Mouse (Mus musculus) gastrocnemius, postnatal 36 days (tissue): Measurements from ENCODE around the gene Psmb9. TPM values are rescaled to one million over a fixed set of nuclear protein-coding genes. Genes with fewer than 3 reads are reported as not detected.

Experiments used
- DNase-seq, 2 experiments: peaks; one replicate each; pipeline ENCODE4 v3.0.0; 2022
- intact Hi-C: fragments of 180-260 bp; cut with DNase I; formaldehyde crosslinking; loops from one replicate; pipeline ENCODE4 v1.15.1; 2025
- total RNA-seq, 2 experiments: library from RNA; stranded (reverse); gene quantifications; 2 replicates each; pipeline ENCODE4 v1.2.3; 2021

Gene Psmb9
- total RNA-seq, 2 experiments from 2014 or later, result 1.0 to 1.9 TPM

- peak in 1 of 2 experiments; percentile 38 for DNase-seq
- intact Hi-C loops, result no loop called here
Observed at GRCm38 (mm10) chr17:34143033-34143432, 44.5 kb downstream of the Psmb9 start, which contains the start of gene H2-DMb2. H2-DMb2 (plus strand) TSS chr17:34143307.

GRCm38 (mm10) chr17:34142456-34143010 lies 45.0 kb downstream of the Psmb9 start:
- intact Hi-C loops, result no loop called here
- no peak for DNase-seq

GRCm38 (mm10) chr17:34141448-34141847 lies 46.1 kb downstream of the Psmb9 start:
- intact Hi-C loops, result no loop called here
- DNase-seq, result no peak

DNA sequence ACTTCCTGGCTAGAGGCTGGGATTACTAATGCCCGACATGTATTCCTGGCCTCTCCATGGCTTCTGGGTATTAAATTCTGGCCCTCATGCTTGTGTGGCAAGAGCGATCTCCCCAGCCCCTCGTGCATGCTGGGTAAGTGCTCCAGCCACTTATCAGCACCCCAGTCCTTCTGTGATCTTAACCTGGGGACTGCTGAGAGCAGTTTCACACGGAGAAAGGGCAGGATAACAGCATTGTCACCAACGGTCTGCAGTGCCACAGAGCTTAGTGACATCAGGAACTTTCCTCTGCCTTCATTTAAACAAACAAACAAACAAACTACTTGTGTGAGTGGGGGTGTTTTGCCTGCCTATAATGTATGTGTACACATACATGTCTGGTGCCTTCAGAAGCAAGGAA lies 47.3 kb downstream of the Psmb9 start:
- no peak for DNase-seq
- intact Hi-C loops, result no loop called here

- intact Hi-C loops, result no loop called here
Observed at GRCm38 (mm10) chr17:34139416-34139815, 48.1 kb downstream of the Psmb9 start.

GRCm38 (mm10) chr17:34138655-34139054 lies 48.9 kb downstream of the Psmb9 start:
- intact Hi-C loops, result no loop called here
- DNase-seq, result no peak

More at GRCm38 (mm10) chr17:34139416-34139815, 48.1 kb downstream of the Psmb9 start:
- DNase-seq, result no peak

- intact Hi-C loops, result no loop called here
- no peak for DNase-seq
Observed at GRCm38 (mm10) chr17:34137601-34138000, 50.0 kb downstream of the Psmb9 start.

GRCm38 (mm10) chr17:34135297-34136224 lies 52.0 kb downstream of the Psmb9 start:
- peak; percentile 95 to 98 for DNase-seq
- intact Hi-C loops, result loop anchor here (2.0 kb wide), 1 partner anchor 31 kb away; no protein-coding TSS in a partner anchor

DNA sequence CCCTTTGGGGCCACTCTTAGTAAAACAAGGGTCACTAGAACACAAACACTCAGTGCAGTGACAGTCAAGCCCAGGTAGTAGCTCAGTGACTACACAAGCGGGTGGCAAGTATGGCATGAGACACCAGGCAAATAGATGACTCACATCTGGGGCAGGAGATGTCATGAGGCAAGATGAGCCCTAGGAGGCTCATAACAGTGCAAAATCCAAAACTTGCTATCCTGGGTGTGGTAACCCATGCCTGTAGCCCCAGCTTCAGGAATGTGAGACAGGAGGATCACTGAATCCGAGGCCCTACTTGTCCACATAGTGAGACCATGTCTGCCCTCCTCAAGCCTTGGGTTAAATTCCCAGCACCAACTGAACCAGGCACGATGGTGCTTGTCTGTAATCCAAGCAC lies 53.1 kb downstream of the Psmb9 start:
- intact Hi-C loops, result loop anchor here (2.0 kb wide), 1 partner anchor 32 kb away; no protein-coding TSS in a partner anchor

DNA sequence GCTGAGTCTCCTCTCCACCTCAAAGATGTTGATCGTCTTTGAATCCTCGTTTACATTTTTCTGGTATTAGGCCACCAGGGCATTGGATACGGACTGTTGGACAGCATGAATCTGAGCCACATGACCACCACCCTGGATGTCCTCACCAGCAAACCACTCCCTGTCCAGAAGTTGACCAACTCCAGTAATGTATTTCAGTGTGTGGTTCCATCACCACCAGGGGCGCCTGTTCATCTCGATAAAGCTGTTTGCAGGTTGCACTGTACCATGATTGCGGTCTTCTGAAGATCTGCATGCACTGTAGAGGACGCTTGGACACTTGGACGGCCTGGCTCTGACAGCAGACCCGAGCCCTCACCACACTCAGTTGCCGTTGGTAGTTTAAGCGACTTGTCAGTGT lies 54.3 kb downstream of the Psmb9 start:
- intact Hi-C loops, result no loop called here
- no peak for DNase-seq

More for the DNA sequence above, 53.1 kb downstream of the Psmb9 start:
- no peak for DNase-seq

Other genes with a start within 250 kb of the Psmb9 start
- 10 to 100 TPM; 56.7 to 58.6 TPM for gene Pfdn6, start 247.4 kb downstream of the Psmb9 start, total RNA-seq
- gene Wdr46, start 247.1 kb downstream of the Psmb9 start, total RNA-seq, result 1 to 10 TPM; 8.4 to 9.7 TPM
- 1 to 10 TPM; 1.5 to 1.6 TPM for gene B3galt4, start 236.3 kb downstream of the Psmb9 start, total RNA-seq
- gene Vps52, start 232.0 kb downstream of the Psmb9 start, total RNA-seq, result 10 to 100 TPM; 30.5 to 30.6 TPM
- 100 to 1,000 TPM; 282 to 369 TPM for gene Rps18, start 231.8 kb downstream of the Psmb9 start, total RNA-seq
- gene H2-K1, start 187.4 kb downstream of the Psmb9 start, total RNA-seq, result 10 to 100 TPM; 25.6 to 32.9 TPM
- gene Ring1, start 163.1 kb downstream of the Psmb9 start, total RNA-seq, result 10 to 100 TPM; 11.7 to 12.4 TPM
- 10 to 100 TPM; 55.5 to 64.2 TPM for gene H2-Ke6, start 159.7 kb downstream of the Psmb9 start, total RNA-seq
- 10 to 100 TPM; 40.8 to 45.2 TPM for gene Slc39a7, start 156.1 kb downstream of the Psmb9 start, total RNA-seq
- 10 to 100 TPM; 34.5 to 35.3 TPM for gene Rxrb, start 156.0 kb downstream of the Psmb9 start, total RNA-seq
- 1 to 10 TPM; 9.3 to 9.6 TPM for gene Col11a2, start 148.3 kb downstream of the Psmb9 start, total RNA-seq
- gene H2-Oa, start 95.4 kb downstream of the Psmb9 start, total RNA-seq, result not detected
- gene H2-DMa, start 68.2 kb downstream of the Psmb9 start, total RNA-seq, result 1 to 10 TPM; 3.6 to 4.9 TPM
- gene Brd2, start 65.1 kb downstream of the Psmb9 start, total RNA-seq, result 10 to 100 TPM; 63.2 to 74.1 TPM
- under 1 TPM; 0.35 to 0.48 TPM for gene H2-DMb2, start 44.5 kb downstream of the Psmb9 start, total RNA-seq
- gene H2-DMb1, start 34.7 kb downstream of the Psmb9 start, total RNA-seq, result 1 to 10 TPM in 1 of 2 experiments, under 1 TPM in 1; 0.71 to 1.2 TPM
- gene Tap1, start 211 bp downstream of the Psmb9 start, total RNA-seq, result 1 to 10 TPM; 1.6 to 1.8 TPM
- gene Psmb8, start 10.0 kb upstream of the Psmb9 start, total RNA-seq, result 1 to 10 TPM; 3.1 to 3.5 TPM
- 1 to 10 TPM; 4.9 to 6.1 TPM for gene Tap2, start 15.8 kb upstream of the Psmb9 start, total RNA-seq
- gene H2-Ob, start 51.1 kb upstream of the Psmb9 start, total RNA-seq, result under 1 TPM in 1 of 2 experiments, not detected in 1; 0.27 TPM
- gene H2-Ab1, start 69.9 kb upstream of the Psmb9 start, total RNA-seq, result 1 to 10 TPM; 5.7 to 6.6 TPM
- gene H2-Aa, start 100.1 kb upstream of the Psmb9 start, total RNA-seq, result 1 to 10 TPM; 6.0 to 6.9 TPM
- gene H2-Eb1, start 118.1 kb upstream of the Psmb9 start, total RNA-seq, result 1 to 10 TPM; 6.8 to 7.0 TPM
- not detected for gene H2-Eb2, start 137.9 kb upstream of the Psmb9 start, total RNA-seq
- gene Btnl2, start 167.1 kb upstream of the Psmb9 start, total RNA-seq, result under 1 TPM; 0.13 to 0.25 TPM
- gene Btnl1, start 189.4 kb upstream of the Psmb9 start, total RNA-seq, result not detected
- gene BC051142, start 211.1 kb upstream of the Psmb9 start, total RNA-seq, result not detected